Mouse (Mus musculus): ENCODE results near the gene Ric3.

GRCm38 (mm10) chr7:109050831-109051230 is 32.3 kb downstream of the Ric3 start:
- TF ChIP-seq POLR2A (IDR thresholded peaks at IDR 0.05; ENCODE audit: low read depth, low read length): no peak
- no peak for TF ChIP-seq CTCF (IDR thresholded peaks at IDR 0.05; ENCODE audit: extremely low read depth, insufficient read depth, insufficient read length, insufficient replicate concordance)
